ENCODE assay signal across 8 mouse cellular contexts in genomic region chr1:171917305-171918039, GRCm38 (mm10). TPM values are rescaled to one million over a fixed set of nuclear protein-coding genes. Genes with fewer than 3 reads are reported as not detected.
DNase-seq lines count a peak whose midpoint lies in the region; ATAC-seq and TF ChIP-seq lines count a peak whose summit lies in the region.
"Had no signal": no experiment of that assay in that cellular context is flagged by ENCODE, and none has a peak within 500 bp of the region (broad histone marks: within the 10 kb centered on the region; RNA-seq: fewer than 3 reads in every experiment).

Gene Slamf6, plus strand, starts transcription at chr1:171917515.

- TF ChIP-seq POLR2A in heart, adult 2 months (IDR thresholded peaks at IDR 0.05; ENCODE audit: insufficient read depth, low read depth, low read length) = no peak

- H3K9me3 ChIP-seq in lung, postnatal 0 days (ENCODE audit: low read length) = no peaks in the 10 kb centered on the region
- no peaks in the 10 kb centered on the region for H3K9me3 ChIP-seq in intestine, embryonic 16.5 days (ENCODE audit: control insufficient read depth, low read length)
- 0 out of 2 replicates have a peak, but pooled peaks cover 3% of the 10 kb centered on the region for H3K9me3 ChIP-seq in midbrain, embryonic 13.5 days

- H3K36me3 ChIP-seq in heart, adult 2 months (ENCODE audit: control insufficient read depth, insufficient read depth, low read length) = no peaks in the 10 kb centered on the region
- H3K36me3 ChIP-seq in lung, postnatal 0 days (ENCODE audit: insufficient read depth, low read length) = no peaks in the 10 kb centered on the region
- no peaks in the 10 kb centered on the region for H3K36me3 ChIP-seq in intestine, embryonic 16.5 days (ENCODE audit: control insufficient read depth, insufficient read depth, low read length)
- H3K36me3 ChIP-seq in midbrain, embryonic 13.5 days = no peaks in the 10 kb centered on the region

- intact Hi-C loops in heart, adult 2 months (cut with DNase I) = no loop called here

- TF ChIP-seq CTCF in heart, adult 2 months (IDR thresholded peaks at IDR 0.05) = no peak
- TF ChIP-seq CTCF in lung, postnatal 0 days (IDR thresholded peaks at IDR 0.05) = no peak

- H3K79me2 ChIP-seq in heart, adult 2 months (replicated peaks; ENCODE audit: control insufficient read depth, insufficient read depth, low read length) = no peaks in the 10 kb centered on the region

- peak; percentile 45 for DNase-seq in MEL-GATA-1-ER (ENCODE audit: extremely low read depth, low read depth)
- peak; percentile 24 to 55 for DNase-seq in heart, adult 2 months
- peak; percentile 25 for DNase-seq in lung, postnatal 0 days (ENCODE audit: low spot score)
- DNase-seq in spleen, postnatal 14 days (ENCODE audit: low spot score in 2 of 2) = peak; percentile 9 to 26
- no peak for DNase-seq in adrenal gland, postnatal 36 days
- DNase-seq: embryo, embryonic 11 days had no signal

- no peak within 1 kb of the TSS for H3K27ac ChIP-seq in heart, adult 2 months
- H3K27ac ChIP-seq in lung, postnatal 0 days (ENCODE audit: low read length) = no peak within 1 kb of the TSS
- H3K27ac ChIP-seq in intestine, embryonic 16.5 days (ENCODE audit: low read length) = no peak within 1 kb of the TSS
- no peak within 1 kb of the TSS for H3K27ac ChIP-seq in midbrain, embryonic 13.5 days

- 0 out of 2 replicates have a peak, but pooled peaks cover 1% of the 10 kb centered on the region for H3K27me3 ChIP-seq in heart, adult 2 months (ENCODE audit: control insufficient read depth, insufficient read depth, low read length)
- no peaks in the 10 kb centered on the region for H3K27me3 ChIP-seq in lung, postnatal 0 days (replicated peaks; ENCODE audit: insufficient read depth, low read length)
- H3K27me3 ChIP-seq in intestine, embryonic 16.5 days (replicated peaks; ENCODE audit: control insufficient read depth, insufficient read depth, low read length) = no peaks in the 10 kb centered on the region
- H3K27me3 ChIP-seq in midbrain, embryonic 13.5 days = no peaks in the 10 kb centered on the region

- no peak for ATAC-seq in lung, postnatal 0 days
- ATAC-seq in intestine, embryonic 16.5 days = no peak
- no peak for ATAC-seq in midbrain, embryonic 13.5 days

- H3K4me2 ChIP-seq in lung, postnatal 0 days (replicated peaks; ENCODE audit: low read depth, low read length) = no peak within 1 kb of the TSS; the same call in 1 of the 2 replicates
- H3K4me2 ChIP-seq in intestine, embryonic 16.5 days (ENCODE audit: low read depth, low read length) = no peak within 1 kb of the TSS
- no peak within 1 kb of the TSS for H3K4me2 ChIP-seq in midbrain, embryonic 13.5 days (replicated peaks)

- H3K9ac ChIP-seq in heart, adult 2 months (ENCODE audit: low read depth, low read length) = no peak within 1 kb of the TSS
- no peak within 1 kb of the TSS for H3K9ac ChIP-seq in lung, postnatal 0 days (replicated peaks; ENCODE audit: low read depth)
- no peak within 1 kb of the TSS for H3K9ac ChIP-seq in intestine, embryonic 16.5 days (ENCODE audit: low read depth, low read length)
- no peak within 1 kb of the TSS for H3K9ac ChIP-seq in midbrain, embryonic 13.5 days (replicated peaks)

- TF ChIP-seq EP300 in heart, adult 2 months (IDR thresholded peaks at IDR 0.05; ENCODE audit: insufficient read depth, low read depth, low read length) = no peak
- no peak for TF ChIP-seq EP300 in lung, postnatal 0 days (IDR thresholded peaks at IDR 0.05)

- WGBS in heart, adult 2 months = 44% methylated on average over 14 of the region's 14 CpGs
- 50% methylated on average over 14 of the region's 14 CpGs for WGBS in lung, postnatal 0 days
- WGBS in intestine, embryonic 16.5 days = 69% methylated on average over 14 of the region's 14 CpGs
- WGBS in midbrain, embryonic 13.5 days = 84% methylated on average over 14 of the region's 14 CpGs

- no peak within 1 kb of the TSS for H3K4me3 ChIP-seq in heart, adult 2 months
- H3K4me3 ChIP-seq in lung, postnatal 0 days (ENCODE audit: low read depth, low read length) = no peak within 1 kb of the TSS
- H3K4me3 ChIP-seq in intestine, embryonic 16.5 days (ENCODE audit: low read length) = no peak within 1 kb of the TSS
- H3K4me3 ChIP-seq in midbrain, embryonic 13.5 days (replicated peaks) = no peak within 1 kb of the TSS

- no peaks in the 10 kb centered on the region for H3K4me1 ChIP-seq in heart, adult 2 months (ENCODE audit: control insufficient read depth, insufficient read depth, low read length)
- H3K4me1 ChIP-seq in lung, postnatal 0 days (ENCODE audit: insufficient read depth, low read depth, low read length) = no peaks in the 10 kb centered on the region
- no peaks in the 10 kb centered on the region for H3K4me1 ChIP-seq in intestine, embryonic 16.5 days (ENCODE audit: control insufficient read depth, insufficient read depth, low read length)
- H3K4me1 ChIP-seq in midbrain, embryonic 13.5 days (replicated peaks) = no peaks in the 10 kb centered on the region

RNA-seq across cellular contexts. Expression of gene Slamf6, which starts in this region (rescaled TPM):
- under 1 TPM; 0.14 to 0.81 TPM for total RNA-seq in heart, adult 2 months (2021)
- 0.41 and 0.53 TPM in 2 replicates for polyA plus RNA-seq in heart, adult 2 months (2012; rRNA removed)
- polyA plus RNA-seq in lung, postnatal 0 days (2015; fragmentation: Nextera tagmentation; extraction: Ambion mirVana) = 0.74 and 1.5 TPM in 2 replicates
- 0.61 and 0.62 TPM in 2 replicates for polyA plus RNA-seq in intestine, embryonic 16.5 days (2015; fragmentation: Nextera tagmentation; extraction: Ambion mirVana)
- polyA plus RNA-seq in midbrain, embryonic 13.5 days (2015; fragmentation: Nextera tagmentation; extraction: Ambion mirVana) = not detected in 2 replicates
- under 1 TPM in 1 of 2 experiments, not detected in 1; 0.20 TPM for total RNA-seq in adrenal gland, postnatal 36 days (2021)

Comparison
In these comparisons a context has a peak if more than half of its experiments do, and no peak if none do; other contexts are left out.
1. Peak in DNase-seq in heart, adult 2 months; RNA of the gene not detected or under 1 TPM.
2. DNase-seq: peak in MEL-GATA-1-ER (single experiment), lung, postnatal 0 days (single experiment) and spleen, postnatal 14 days (2 of 2); none in adrenal gland, postnatal 36 days (0 of 2).